ENCODE assay signal across 9 mouse cellular contexts in genomic region chr17:34590154-34590987, GRCm38 (mm10). TPM values are rescaled to one million over a fixed set of nuclear protein-coding genes. Genes with fewer than 3 reads are reported as not detected.
A peak's percentile ranks its signal among the peaks of the same experiment; 100 is the strongest.
DNase-seq lines count a peak whose midpoint lies in the region; ATAC-seq and TF ChIP-seq lines count a peak whose summit lies in the region.
"Had no signal": no experiment of that assay in that cellular context is flagged by ENCODE, and none has a peak within 500 bp of the region (broad histone marks: within the 10 kb centered on the region; RNA-seq: fewer than 3 reads in every experiment).

No protein-coding gene starts in this region.

- TF ChIP-seq CTCF in ES-Bruce4 (IDR thresholded peaks at IDR 0.05; ENCODE audit: low read depth, low read length) = no peak
- 0 out of 2 replicates have a peak, but pooled peaks have one; percentile 11 for TF ChIP-seq CTCF in liver, embryonic 14.5 days (IDR thresholded peaks at IDR 0.05; ENCODE audit: low read depth)

- H3K27me3 ChIP-seq in ES-Bruce4 (ENCODE audit: control insufficient read depth, insufficient read depth, low read length, poor library complexity, severe bottlenecking) = no peaks in the 10 kb centered on the region
- no peaks in the 10 kb centered on the region for H3K27me3 ChIP-seq in heart, embryonic 14.5 days (ENCODE audit: control insufficient read depth, insufficient read depth, low read length)
- no peaks in the 10 kb centered on the region for H3K27me3 ChIP-seq in liver, embryonic 14.5 days (ENCODE audit: control insufficient read depth, insufficient read depth, low read length)
- H3K27me3 ChIP-seq: Patski had no signal

- 0 out of 2 replicates have a peak, but pooled peaks cover 6% of the 10 kb centered on the region for H3K36me3 ChIP-seq in ES-Bruce4 (ENCODE audit: control insufficient read depth, insufficient read depth, low read length, poor library complexity, severe bottlenecking)
- H3K36me3 ChIP-seq in heart, embryonic 14.5 days (ENCODE audit: control insufficient read depth, insufficient read depth, low read length) = peaks cover 16% of the 10 kb centered on the region
- H3K36me3 ChIP-seq in liver, embryonic 14.5 days (replicated peaks; ENCODE audit: control insufficient read depth, insufficient read depth, low read depth) = no peaks in the 10 kb centered on the region

- peak overlapping the region; percentile 98 for H3K9ac ChIP-seq in ES-Bruce4 (ENCODE audit: low read depth, poor library complexity, severe bottlenecking)
- peak overlapping the region; percentile 97; the same call in 1 of the 2 replicates for H3K9ac ChIP-seq in heart, embryonic 14.5 days (ENCODE audit: low read length)
- H3K9ac ChIP-seq in liver, embryonic 14.5 days (replicated peaks) = no peak overlapping the region

- no peak for TF ChIP-seq POLR2A in ES-Bruce4 (IDR thresholded peaks at IDR 0.05; ENCODE audit: insufficient read depth, low read length)

- intact Hi-C loops in heart, postnatal 36 days (cut with DNase I) = no loop called here
- intact Hi-C loops in left cerebral cortex, postnatal 36 days (cut with DNase I) = loop anchor here (5.0 to 10.0 kb wide), 2 partner anchors 556 to 647 kb away; partner anchors contain the start of genes Col11a2, Nfkbil1, Rxrb and Slc39a7

- no peak for TF ChIP-seq EP300 in ES-Bruce4 (IDR thresholded peaks at IDR 0.05; ENCODE audit: insufficient read depth, low read depth, low read length)
- no peak for TF ChIP-seq EP300 in liver, embryonic 14.5 days (IDR thresholded peaks at IDR 0.05; ENCODE audit: low read depth)

- H3K4me2 ChIP-seq in heart, embryonic 14.5 days (ENCODE audit: low read length) = peak overlapping the region; percentile 92
- H3K4me2 ChIP-seq in liver, embryonic 14.5 days (ENCODE audit: low read depth) = peak overlapping the region; percentile 86

- peak; percentile 30 to 43 for DNase-seq in heart, adult 18-20 months
- no peak for DNase-seq in heart, postnatal 36 days
- no peak for DNase-seq in liver, embryonic 14.5 days (ENCODE audit: low read depth in 3 of 3, low spot score in 3 of 3)
- peak; percentile 43 to 61 for DNase-seq in thymus, postnatal 36 days
- DNase-seq in left cerebral cortex, postnatal 36 days (ENCODE audit: low spot score in 2 of 2) = no peak
- DNase-seq in adrenal gland, adult 18-20 months (ENCODE audit: low spot score in 2 of 2) = no peak

- no peaks in the 10 kb centered on the region for H3K9me3 ChIP-seq in ES-Bruce4 (replicated peaks; ENCODE audit: control insufficient read depth, insufficient read depth, low read length, poor library complexity, severe bottlenecking)
- H3K9me3 ChIP-seq in heart, embryonic 14.5 days (ENCODE audit: control insufficient read depth, low read length) = no peaks in the 10 kb centered on the region
- no peaks in the 10 kb centered on the region for H3K9me3 ChIP-seq in liver, embryonic 14.5 days (ENCODE audit: control insufficient read depth, low read length)

- H3K4me3 ChIP-seq in ES-Bruce4 (ENCODE audit: low read depth, low read length) = peak overlapping the region; percentile 73; the same call in 1 of the 2 replicates
- H3K4me3 ChIP-seq in heart, embryonic 14.5 days (ENCODE audit: control insufficient read depth in 1 of 2, insufficient read depth in 1 of 2, low read depth in 1 of 2, low read length in 2 of 2) = no peak overlapping the region
- H3K4me3 ChIP-seq in liver, embryonic 14.5 days (ENCODE audit: insufficient read depth in 1 of 2, low read depth in 2 of 2, low read length in 2 of 2) = peak overlapping the region; percentile 3 to 34

- ATAC-seq in heart, embryonic 14.5 days (ENCODE audit: insufficient number of reproducible peaks, insufficient read depth, low FRiP score, low read depth) = no peak
- ATAC-seq in liver, embryonic 14.5 days (ENCODE audit: insufficient read depth) = no peak
- ATAC-seq: Patski had no signal

- H3K4me1 ChIP-seq in ES-Bruce4 (ENCODE audit: control insufficient read depth, insufficient read depth, low read length) = peaks cover 11% of the 10 kb centered on the region
- H3K4me1 ChIP-seq in heart, embryonic 14.5 days (ENCODE audit: control insufficient read depth in 2 of 2, insufficient read depth in 2 of 2, low read length in 2 of 2) = peaks cover 27 to 63% of the 10 kb centered on the region in 2 experiments
- peaks cover 21 to 29% of the 10 kb centered on the region in 2 experiments for H3K4me1 ChIP-seq in liver, embryonic 14.5 days (replicated peaks; ENCODE audit: control insufficient read depth in 2 of 2, insufficient read depth in 2 of 2, low read length in 1 of 2)

- peak overlapping the region; percentile 75 for H3K27ac ChIP-seq in ES-Bruce4 (ENCODE audit: insufficient read depth, low read length)
- peak overlapping the region in 1 of 2 experiments; percentile 94; a peak in 2 of 4 replicates for H3K27ac ChIP-seq in heart, embryonic 14.5 days (replicated peaks in 1 of 2; ENCODE audit: control insufficient read depth in 1 of 2, insufficient read depth in 1 of 2, low read depth in 2 of 2, low read length in 2 of 2)
- peak overlapping the region; percentile 64 for H3K27ac ChIP-seq in liver, embryonic 14.5 days

- 70% methylated on average over 15 of the region's 15 CpGs for WGBS in heart, embryonic 14.5 days
- 51% methylated on average over 15 of the region's 15 CpGs for WGBS in liver, embryonic 14.5 days (ENCODE audit: insufficient replicate concordance)

RNA-seq across cellular contexts. Expression of gene Pbx2, which starts 0.7 kb away (rescaled TPM):
- total RNA-seq in heart, adult 18-20 months (2021) = 10 to 100 TPM; 13.6 to 17.4 TPM
- total RNA-seq in heart, postnatal 36 days (2021) = 10 to 100 TPM; 18.0 to 19.6 TPM
- polyA plus RNA-seq in ES-Bruce4 (2011; ENCODE audit: insufficient read depth, insufficient read length, low read depth, missing spikeins) = 66.1 and 73.0 TPM in 2 replicates
- 5.4 and 7.9 TPM in 2 replicates for polyA plus RNA-seq in heart, embryonic 14.5 days (2014; fragmentation: Nextera tagmentation; extraction: Ambion mirVana)
- 21.1 and 22.7 TPM in 2 replicates for polyA plus RNA-seq in liver, embryonic 14.5 days (2012; rRNA removed)
- polyA plus RNA-seq in liver, embryonic 14.5 days (2014; fragmentation: Nextera tagmentation; extraction: Ambion mirVana) = 2.7 and 3.3 TPM in 2 replicates
- total RNA-seq in left cerebral cortex, postnatal 36 days (2021) = 10 to 100 TPM; 53.2 to 58.4 TPM
- 10 to 100 TPM; 32.4 to 40.9 TPM for total RNA-seq in adrenal gland, adult 18-20 months (2021)

RNA-seq across cellular contexts. Expression of gene Gpsm3, which starts 0.8 kb away (rescaled TPM):
- total RNA-seq in heart, adult 18-20 months (2021) = 1 to 10 TPM; 4.1 to 5.9 TPM
- total RNA-seq in heart, postnatal 36 days (2021) = 1 to 10 TPM; 4.7 to 4.8 TPM
- polyA plus RNA-seq in ES-Bruce4 (2011; ENCODE audit: insufficient read depth, insufficient read length, low read depth, missing spikeins) = 3.9 and 4.2 TPM in 2 replicates
- polyA plus RNA-seq in heart, embryonic 14.5 days (2014; fragmentation: Nextera tagmentation; extraction: Ambion mirVana) = 6.1 and 7.5 TPM in 2 replicates
- 2.9 and 4.2 TPM in 2 replicates for polyA plus RNA-seq in liver, embryonic 14.5 days (2012; rRNA removed)
- polyA plus RNA-seq in liver, embryonic 14.5 days (2014; fragmentation: Nextera tagmentation; extraction: Ambion mirVana) = 8.1 and 9.8 TPM in 2 replicates
- total RNA-seq in left cerebral cortex, postnatal 36 days (2021) = 1 to 10 TPM; 2.6 to 2.9 TPM
- total RNA-seq in adrenal gland, adult 18-20 months (2021) = 1 to 10 TPM; 4.8 to 7.3 TPM

RNA-seq across cellular contexts. Expression of gene Ager, which starts 7.3 kb away (rescaled TPM):
- under 1 TPM in 1 of 2 experiments, not detected in 1; 0.23 TPM for total RNA-seq in heart, adult 18-20 months (2021)
- under 1 TPM; 0.24 to 0.47 TPM for total RNA-seq in heart, postnatal 36 days (2021)
- 1.4 and 2.5 TPM in 2 replicates for polyA plus RNA-seq in ES-Bruce4 (2011; ENCODE audit: insufficient read depth, insufficient read length, low read depth, missing spikeins)
- 1.2 and 1.8 TPM in 2 replicates for polyA plus RNA-seq in heart, embryonic 14.5 days (2014; fragmentation: Nextera tagmentation; extraction: Ambion mirVana)
- polyA plus RNA-seq in liver, embryonic 14.5 days (2012; rRNA removed) = 1.3 TPM in 2 replicates
- 0.41 and 0.53 TPM in 2 replicates for polyA plus RNA-seq in liver, embryonic 14.5 days (2014; fragmentation: Nextera tagmentation; extraction: Ambion mirVana)
- under 1 TPM; 0.30 to 0.75 TPM for total RNA-seq in left cerebral cortex, postnatal 36 days (2021)
- total RNA-seq in adrenal gland, adult 18-20 months (2021) = under 1 TPM; 0.73 to 0.86 TPM

RNA-seq across cellular contexts. Expression of gene Rnf5, which starts 13.1 kb away (rescaled TPM):
- 10 to 100 TPM; 40.9 to 43.3 TPM for total RNA-seq in heart, adult 18-20 months (2021)
- total RNA-seq in heart, postnatal 36 days (2021) = 10 to 100 TPM; 35.7 to 37.1 TPM
- 74.3 and 75.9 TPM in 2 replicates for polyA plus RNA-seq in ES-Bruce4 (2011; ENCODE audit: insufficient read depth, insufficient read length, low read depth, missing spikeins)
- 87.0 and 90.9 TPM in 2 replicates for polyA plus RNA-seq in heart, embryonic 14.5 days (2014; fragmentation: Nextera tagmentation; extraction: Ambion mirVana)
- polyA plus RNA-seq in liver, embryonic 14.5 days (2012; rRNA removed) = 51.5 and 61.2 TPM in 2 replicates
- polyA plus RNA-seq in liver, embryonic 14.5 days (2014; fragmentation: Nextera tagmentation; extraction: Ambion mirVana) = 59.6 and 66.4 TPM in 2 replicates
- total RNA-seq in left cerebral cortex, postnatal 36 days (2021) = 10 to 100 TPM; 66.9 to 72.0 TPM
- 10 to 100 TPM; 71.8 to 86.7 TPM for total RNA-seq in adrenal gland, adult 18-20 months (2021)

RNA-seq across cellular contexts. Expression of gene Agpat1, which starts 13.7 kb away (rescaled TPM):
- 10 to 100 TPM; 67.9 to 72.4 TPM for total RNA-seq in heart, adult 18-20 months (2021)
- 10 to 100 TPM; 61.2 to 70.5 TPM for total RNA-seq in heart, postnatal 36 days (2021)
- polyA plus RNA-seq in ES-Bruce4 (2011; ENCODE audit: insufficient read depth, insufficient read length, low read depth, missing spikeins) = 66.8 and 81.7 TPM in 2 replicates
- 26.1 and 54.4 TPM in 2 replicates for polyA plus RNA-seq in heart, embryonic 14.5 days (2014; fragmentation: Nextera tagmentation; extraction: Ambion mirVana)
- 35.9 and 45.5 TPM in 2 replicates for polyA plus RNA-seq in liver, embryonic 14.5 days (2012; rRNA removed)
- polyA plus RNA-seq in liver, embryonic 14.5 days (2014; fragmentation: Nextera tagmentation; extraction: Ambion mirVana) = 19.0 and 21.4 TPM in 2 replicates
- 100 to 1,000 TPM; 161 to 177 TPM for total RNA-seq in left cerebral cortex, postnatal 36 days (2021)
- 100 to 1,000 TPM; 106 to 112 TPM for total RNA-seq in adrenal gland, adult 18-20 months (2021)

Comparison
In these comparisons a context has a peak if more than half of its experiments do, and no peak if none do; other contexts are left out.
1. DNase-seq: peak in heart, adult 18-20 months (2 of 2) and thymus, postnatal 36 days (2 of 2); none in heart, postnatal 36 days (0 of 2), liver, embryonic 14.5 days (0 of 3), left cerebral cortex, postnatal 36 days (0 of 2) and adrenal gland, adult 18-20 months (0 of 2).
2. H3K4me3 ChIP-seq: peak in ES-Bruce4 (single experiment) and liver, embryonic 14.5 days (2 of 2); none in heart, embryonic 14.5 days (0 of 2).